Mouse (Mus musculus) forelimb bud, embryonic 11.5 days (tissue): ENCODE data around the gene Nxpe5.

Experiments used
- DNase-seq: peaks from one replicate; pipeline ENCODE4 v3.0.0-alpha.2; 2012; ENCODE audit warnings: low read depth, low spot score

Gene Nxpe5

GRCm38 (mm10) chr5:138277994-138278393, 52.3 kb downstream of the Nxpe5 start:
- no peak for DNase-seq

GRCm38 (mm10) chr5:138279585-138280424, 54.1 kb downstream of the Nxpe5 start, which contains the start of the genes Gm43720, Gpc2 and Stag3:
Gene Gm43720, minus strand, starts transcription at chr5:138279958.
Gene Gpc2, minus strand, starts transcription at chr5:138280005.
Gene Stag3, plus strand, starts transcription at chr5:138280240.
- DNase-seq, result peak; percentile 99

DNA sequence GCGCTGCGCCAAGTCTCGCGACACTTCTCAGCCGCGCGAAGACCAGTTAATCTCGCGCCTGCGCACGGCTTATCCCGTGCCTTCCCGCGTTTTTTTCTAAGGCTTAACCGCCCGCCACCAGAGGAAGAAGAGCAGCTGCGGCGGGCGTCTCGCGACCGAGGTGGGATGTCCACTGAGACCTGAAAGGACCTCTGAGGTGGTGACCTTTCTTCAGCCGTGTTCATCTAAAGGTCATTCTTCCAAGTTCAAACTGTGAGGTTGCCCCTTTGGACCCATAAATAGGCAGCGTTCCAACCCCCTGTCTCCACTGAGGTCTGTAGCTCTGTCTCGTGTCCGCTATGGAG, 54.7 kb downstream of the Nxpe5 start:
- DNase-seq, result no peak

GRCm38 (mm10) chr5:138280829-138281228, 55.1 kb downstream of the Nxpe5 start:
- DNase-seq, result no peak

- DNase-seq, result no peak
These were observed 56.1 kb downstream of the Nxpe5 start for GRCm38 (mm10) chr5:138281798-138282197.

- DNase-seq, result no peak
These were observed 57.8 kb downstream of the Nxpe5 start for GRCm38 (mm10) chr5:138283540-138283939.

- DNase-seq, result no peak
These were observed 62.2 kb downstream of the Nxpe5 start for GRCm38 (mm10) chr5:138287861-138288260.

DNA sequence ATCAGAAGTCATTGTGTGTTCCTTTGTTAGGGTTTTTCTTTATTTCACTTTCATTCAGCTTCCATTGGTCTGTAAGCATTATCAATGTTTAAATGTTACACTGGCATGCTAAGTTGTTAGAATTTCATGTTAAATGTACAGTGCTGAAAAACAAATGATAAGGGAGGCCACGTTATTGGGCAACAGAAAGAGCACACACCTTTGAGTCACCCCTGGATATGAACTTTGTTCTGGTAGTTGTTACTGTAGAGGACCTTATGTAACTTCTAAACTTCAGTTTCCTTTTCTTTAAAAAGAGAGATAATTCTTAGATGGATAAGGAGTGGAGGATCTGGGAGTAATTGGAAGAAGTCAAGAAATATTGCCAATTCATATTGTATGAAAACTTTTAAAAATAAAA, 65.9 kb downstream of the Nxpe5 start:
- DNase-seq, result no peak

DNA sequence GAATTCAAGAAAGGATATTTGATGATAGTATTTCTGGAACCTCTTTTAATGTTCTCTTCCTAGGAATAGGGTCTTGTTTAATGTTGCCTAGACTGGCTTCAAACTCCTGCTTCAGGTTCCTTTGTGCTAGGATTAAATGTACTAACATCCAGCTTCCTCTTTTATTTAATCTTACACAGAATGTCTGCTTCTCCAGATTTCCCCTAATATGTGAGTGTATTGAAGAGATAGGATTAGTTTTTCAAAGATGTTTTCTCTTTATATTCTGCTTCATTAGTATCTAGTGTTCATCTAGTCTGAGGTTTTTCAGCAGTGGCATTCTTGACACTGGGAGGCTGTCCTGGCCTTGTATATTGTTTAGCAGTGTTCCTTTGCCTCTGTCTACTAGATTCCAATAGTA, 68.5 kb downstream of the Nxpe5 start:
- DNase-seq, result no peak

DNA sequence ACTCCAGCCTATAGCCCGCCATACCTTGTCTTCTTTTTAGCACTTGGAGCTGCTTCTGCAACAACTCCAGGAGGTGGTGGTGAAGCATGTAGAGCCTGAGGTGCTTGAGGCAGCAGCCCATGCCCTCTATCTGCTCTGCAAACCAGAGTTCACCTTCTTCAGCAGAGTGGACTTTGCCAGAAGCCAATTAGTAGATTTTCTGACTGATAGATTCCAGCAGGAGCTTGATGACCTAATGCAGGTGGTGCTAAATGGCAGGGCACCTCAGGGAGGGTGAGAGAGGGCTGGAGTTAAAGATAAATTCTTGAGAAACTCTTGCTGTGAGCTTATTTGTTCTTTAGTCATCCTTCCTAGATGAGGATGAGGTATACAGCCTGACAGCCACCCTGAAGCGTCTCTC, 73.9 kb downstream of the Nxpe5 start:
- DNase-seq, result no peak
